Mouse (Mus musculus): ENCODE results near the gene Igsf9. TPM values are rescaled to one million over a fixed set of nuclear protein-coding genes. Genes with fewer than 3 reads are reported as not detected.

Gene Igsf9
- polyA plus RNA-seq, 1 experiment from 2014 or later: 83.2 TPM

DNA sequence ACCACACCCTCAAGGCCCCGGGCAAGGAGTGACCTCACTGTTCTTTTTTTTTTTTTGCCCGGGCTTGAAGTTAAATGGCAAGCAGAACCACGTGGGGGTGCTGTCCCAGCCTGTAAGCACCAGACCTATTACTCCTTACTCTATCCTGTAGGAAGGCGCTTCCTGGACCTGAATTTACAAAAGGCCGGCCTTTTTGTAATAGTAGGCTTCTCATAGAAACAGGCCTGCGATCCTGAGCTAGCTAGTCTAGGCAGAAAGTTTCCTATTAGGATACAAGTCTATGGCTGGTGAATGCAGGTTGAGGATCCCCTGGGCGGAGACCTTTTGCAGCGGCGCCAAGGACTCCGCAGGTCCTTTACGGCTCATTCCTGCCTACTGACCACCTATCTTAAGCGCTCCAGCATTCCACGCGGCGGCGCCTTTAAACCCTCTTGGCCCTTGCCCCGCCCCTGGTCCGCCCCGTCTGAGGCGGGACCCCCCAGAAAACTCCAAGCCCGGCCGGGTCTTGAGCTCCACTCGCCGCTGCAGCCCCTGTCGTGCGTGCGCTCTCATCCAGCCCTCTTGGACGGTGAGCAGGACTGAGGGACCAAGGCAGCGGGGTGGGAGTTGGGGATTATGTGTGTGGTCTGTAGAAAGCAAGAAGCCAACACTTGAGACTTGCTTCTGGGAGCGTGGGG lies 18.3 kb downstream of the Igsf9 start, which contains the start of gene Tagln2:
Gene Tagln2 (plus strand): TSS at position 283 of the 677 bp plus-strand sequence.
- H3K4me1 ChIP-seq: peaks cover 50% of the 10 kb centered on the region
- H3K4me2 ChIP-seq: peak within 1 kb of the TSS; percentile 77
- peaks cover 36% of the 10 kb centered on the region for H3K36me3 ChIP-seq
- H3K4me3 ChIP-seq: peak within 1 kb of the TSS; percentile 60
- H3K27me3 ChIP-seq: peaks cover 26% of the 10 kb centered on the region
- peak; percentile 29; the same call in 1 of the 2 replicates for ATAC-seq (ENCODE audit: insufficient number of reproducible peaks, insufficient read depth, low FRiP score, low TSS enrichment, low read depth)
- peak within 1 kb of the TSS; percentile 76 for H3K9ac ChIP-seq
- H3K27ac ChIP-seq: peak within 1 kb of the TSS; percentile 51
- no peaks in the 10 kb centered on the region for H3K9me3 ChIP-seq
- 1% methylated on average over 30 of the region's 30 CpGs for WGBS

- Histone ChIP-seq H3K27me3 (peaks cover 26% of the 10 kb centered on the region), H3K4me3 (peak overlapping the region; percentile 60), H3K9me3 (no peaks in the 10 kb centered on the region), H3K9ac (peak overlapping the region; percentile 76), H3K4me2 (peak overlapping the region; percentile 77), H3K4me1 (peaks cover 55% of the 10 kb centered on the region), H3K36me3 (peaks cover 36% of the 10 kb centered on the region), H3K27ac (peak overlapping the region; percentile 55)
- 2% methylated on average over 56 of the region's 56 CpGs for WGBS
- ATAC-seq (ENCODE audit: insufficient number of reproducible peaks, insufficient read depth, low FRiP score, low TSS enrichment, low read depth): peak; percentile 4; the same call in 1 of the 2 replicates
Measured at GRCm38 (mm10) chr1:172500451-172501370, 19.1 kb downstream of the Igsf9 start.

DNA sequence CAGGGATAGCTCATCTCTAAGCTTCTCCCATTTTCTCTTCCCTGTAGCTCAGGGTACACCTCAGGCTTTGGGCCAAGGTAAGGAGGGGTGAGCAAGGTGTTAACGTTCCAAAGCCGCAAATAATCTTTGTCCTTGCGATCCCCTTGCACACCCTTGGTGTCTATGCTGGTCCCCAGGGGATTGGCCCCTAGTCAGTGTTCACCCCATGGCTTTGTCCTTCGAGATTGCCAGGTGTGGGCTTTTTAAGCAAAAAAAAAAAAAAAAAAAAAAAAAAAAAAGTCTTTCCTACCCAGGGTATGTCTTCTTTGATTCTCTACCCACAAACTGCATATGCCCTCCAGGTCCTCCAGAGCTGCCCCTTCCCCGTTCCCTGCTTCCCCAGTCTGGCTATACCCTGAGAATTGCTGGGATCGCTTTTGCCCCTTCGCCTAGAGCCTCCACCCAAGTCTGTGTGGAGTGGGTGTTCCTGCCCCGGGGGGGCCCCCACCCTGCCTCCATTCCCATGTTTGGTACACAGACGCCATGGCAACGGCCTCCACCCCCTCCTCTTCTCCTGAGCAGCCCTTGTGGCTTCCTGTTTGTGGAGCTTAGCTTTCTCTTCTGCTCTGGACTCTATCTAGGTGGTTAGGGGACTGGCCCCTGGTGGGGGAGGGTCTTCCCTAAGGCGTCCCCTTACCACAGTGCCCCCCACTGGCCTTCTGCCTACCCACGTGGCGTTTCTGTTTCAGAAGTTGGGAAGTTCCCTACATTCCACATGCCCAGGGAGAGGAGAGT lies 20.0 kb downstream of the Igsf9 start:
- Histone ChIP-seq H3K27me3 (peaks cover 26% of the 10 kb centered on the region), H3K4me3 (peak overlapping the region; percentile 60), H3K9me3 (no peaks in the 10 kb centered on the region), H3K4me1 (peaks cover 55% of the 10 kb centered on the region), H3K4me2 (peak overlapping the region; percentile 77), H3K9ac (peak overlapping the region; percentile 76), H3K36me3 (peaks cover 28% of the 10 kb centered on the region), H3K27ac (peak overlapping the region; percentile 55)
- peak; percentile 5; the same call in 1 of the 2 replicates for ATAC-seq (ENCODE audit: insufficient number of reproducible peaks, insufficient read depth, low FRiP score, low TSS enrichment, low read depth)
- 23% methylated on average over 13 of the region's 13 CpGs for WGBS

- no peak for ATAC-seq (ENCODE audit: insufficient number of reproducible peaks, insufficient read depth, low FRiP score, low TSS enrichment, low read depth)
- no peaks in the 10 kb centered on the region for H3K9me3 ChIP-seq
- H3K27me3 ChIP-seq: peaks cover 26% of the 10 kb centered on the region
- peak overlapping the region; percentile 77 for H3K4me2 ChIP-seq
- peaks cover 63% of the 10 kb centered on the region for H3K4me1 ChIP-seq
- peak overlapping the region; percentile 60 for H3K4me3 ChIP-seq
- peak overlapping the region; percentile 57; the same call in 1 of the 2 replicates for H3K27ac ChIP-seq
- WGBS: 34% methylated on average over 13 of the region's 13 CpGs
- H3K9ac ChIP-seq: no peak overlapping the region
- peaks cover 20% of the 10 kb centered on the region for H3K36me3 ChIP-seq
Measured at GRCm38 (mm10) chr1:172502145-172503110, 20.8 kb downstream of the Igsf9 start.

DNA sequence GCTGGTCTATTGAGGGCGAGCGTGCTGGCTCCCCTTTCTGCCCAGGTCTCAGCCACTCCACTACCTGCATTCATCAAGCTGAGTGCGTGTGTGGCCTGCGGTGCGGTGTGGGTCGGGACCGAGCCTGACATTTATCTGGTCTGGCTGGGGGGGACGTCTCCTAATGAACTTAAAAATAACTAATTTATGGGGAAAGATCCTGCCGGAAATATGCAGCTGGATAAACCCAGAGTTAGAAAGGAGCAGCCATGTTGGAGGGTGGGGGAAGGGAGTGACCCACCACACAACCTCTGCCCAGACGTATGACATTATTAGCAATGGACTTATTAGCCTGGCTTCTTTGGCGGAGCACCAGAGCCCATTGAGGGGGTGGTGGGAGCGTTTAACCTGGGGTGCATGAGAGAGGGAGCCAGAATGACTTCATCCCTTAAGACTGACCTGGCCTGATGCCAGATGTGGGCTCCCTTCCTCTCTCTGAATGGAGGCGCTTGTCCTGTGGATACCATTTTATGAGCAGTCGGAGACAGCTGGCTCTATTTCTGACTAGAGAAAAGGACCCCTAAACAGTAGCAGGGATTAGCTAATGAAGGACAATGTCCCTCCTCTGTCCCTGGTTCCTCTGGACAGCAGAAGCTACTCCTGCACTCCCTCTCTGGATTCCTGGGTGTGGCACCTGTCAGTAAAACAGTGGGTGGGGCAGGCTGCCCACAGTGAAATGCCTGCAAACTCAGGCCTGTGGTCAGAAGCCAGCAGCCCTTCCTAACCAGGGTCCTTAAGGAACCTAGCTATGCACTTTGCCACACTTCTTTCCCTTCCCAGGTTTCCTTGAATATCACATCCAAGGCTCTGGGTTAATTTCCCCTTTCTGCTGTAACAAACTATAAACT lies 21.8 kb downstream of the Igsf9 start:
- peak overlapping the region; percentile 57; the same call in 1 of the 2 replicates for H3K27ac ChIP-seq
- H3K27me3 ChIP-seq: peaks cover 26% of the 10 kb centered on the region
- no peaks in the 10 kb centered on the region for H3K9me3 ChIP-seq
- ATAC-seq (ENCODE audit: insufficient number of reproducible peaks, insufficient read depth, low FRiP score, low TSS enrichment, low read depth): no peak
- H3K4me1 ChIP-seq: peaks cover 64% of the 10 kb centered on the region
- H3K4me3 ChIP-seq: 0 out of 2 replicates have a peak overlapping the region, but pooled peaks have one; percentile 60
- 42% methylated on average over 14 of the region's 14 CpGs for WGBS
- H3K36me3 ChIP-seq: peaks cover 10% of the 10 kb centered on the region
- peak overlapping the region; percentile 77 for H3K4me2 ChIP-seq
- 0 out of 2 replicates have a peak overlapping the region, but pooled peaks have one; percentile 46 for H3K9ac ChIP-seq

GRCm38 (mm10) chr1:172504756-172505155 lies 23.2 kb downstream of the Igsf9 start:
- Histone ChIP-seq H3K9me3 (no peaks in the 10 kb centered on the region), H3K4me3 (no peak overlapping the region), H3K27ac (peak overlapping the region; percentile 73; the same call in 1 of the 2 replicates), H3K4me1 (peaks cover 61% of the 10 kb centered on the region), H3K9ac (no peak overlapping the region), H3K4me2 (peak overlapping the region; percentile 11; the same call in 1 of the 2 replicates), H3K27me3 (peaks cover 25% of the 10 kb centered on the region), H3K36me3 (peaks cover 9% of the 10 kb centered on the region; the same call in 1 of the 2 replicates)
- WGBS: 58% methylated on average over 8 of the region's 8 CpGs
- no peak for ATAC-seq (ENCODE audit: insufficient number of reproducible peaks, insufficient read depth, low FRiP score, low TSS enrichment, low read depth)

GRCm38 (mm10) chr1:172507001-172507400 lies 25.4 kb downstream of the Igsf9 start:
- H3K4me3 ChIP-seq: no peak overlapping the region
- 45% methylated on average over 5 of the region's 5 CpGs for WGBS
- H3K4me2 ChIP-seq: no peak overlapping the region
- no peak for ATAC-seq (ENCODE audit: insufficient number of reproducible peaks, insufficient read depth, low FRiP score, low TSS enrichment, low read depth)
- peak overlapping the region; percentile 11; the same call in 1 of the 2 replicates for H3K27ac ChIP-seq
- H3K27me3 ChIP-seq: peaks cover 6% of the 10 kb centered on the region; the same call in 1 of the 2 replicates
- H3K9me3 ChIP-seq: no peaks in the 10 kb centered on the region
- H3K9ac ChIP-seq: no peak overlapping the region
- H3K4me1 ChIP-seq: peaks cover 48% of the 10 kb centered on the region
- peaks cover 9% of the 10 kb centered on the region; the same call in 1 of the 2 replicates for H3K36me3 ChIP-seq

- Histone ChIP-seq H3K4me2 (no peak overlapping the region), H3K27ac (0 out of 2 replicates have a peak overlapping the region, but pooled peaks have one; percentile 11), H3K36me3 (peaks cover 9% of the 10 kb centered on the region; the same call in 1 of the 2 replicates), H3K4me1 (peaks cover 47% of the 10 kb centered on the region), H3K27me3 (no peaks in the 10 kb centered on the region), H3K9me3 (no peaks in the 10 kb centered on the region), H3K9ac (no peak overlapping the region), H3K4me3 (no peak overlapping the region)
- 87% methylated on average over 3 of the region's 3 CpGs for WGBS
- no peak for ATAC-seq (ENCODE audit: insufficient number of reproducible peaks, insufficient read depth, low FRiP score, low TSS enrichment, low read depth)
Measured at GRCm38 (mm10) chr1:172507701-172508100, 26.1 kb downstream of the Igsf9 start.

GRCm38 (mm10) chr1:172508172-172508571 lies 26.6 kb downstream of the Igsf9 start:
- Histone ChIP-seq H3K27me3 (no peaks in the 10 kb centered on the region), H3K4me2 (no peak overlapping the region), H3K36me3 (peaks cover 9% of the 10 kb centered on the region; the same call in 1 of the 2 replicates), H3K9ac (no peak overlapping the region), H3K4me1 (peaks cover 46% of the 10 kb centered on the region), H3K27ac (no peak overlapping the region), H3K9me3 (no peaks in the 10 kb centered on the region), H3K4me3 (no peak overlapping the region)
- WGBS: 52% methylated on average over 2 of the region's 2 CpGs
- ATAC-seq (ENCODE audit: insufficient number of reproducible peaks, insufficient read depth, low FRiP score, low TSS enrichment, low read depth): no peak
